Comparison of ENCODE assay signal across 9 mouse cellular contexts in the genomic region with DNA sequence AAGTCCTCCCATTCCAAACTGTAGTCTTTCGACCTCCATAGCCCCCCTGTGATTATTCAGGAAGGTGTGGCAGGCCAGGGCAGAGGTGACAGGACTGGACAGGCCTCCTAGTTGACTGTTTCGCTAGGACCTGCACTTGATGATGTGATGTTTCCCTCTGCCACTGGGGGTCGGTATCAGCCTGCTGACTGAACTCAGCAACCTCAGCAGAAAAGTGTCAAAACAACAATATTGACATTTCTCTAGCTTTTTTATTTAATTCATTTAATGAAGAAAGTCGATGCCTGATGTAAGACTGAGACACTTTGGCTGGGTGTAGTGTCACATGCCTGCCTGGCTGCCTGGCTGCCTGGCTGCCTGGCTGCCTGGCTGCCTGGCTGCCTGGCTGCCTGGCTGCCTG. TPM values are rescaled to one million over a fixed set of nuclear protein-coding genes. Genes with fewer than 3 reads are reported as not detected.
DNase-seq lines count a peak whose midpoint lies in the region; ATAC-seq and TF ChIP-seq lines count a peak whose summit lies in the region.
"Had no signal": no experiment of that assay in that cellular context is flagged by ENCODE, and none has a peak within 500 bp of the region (broad histone marks: within the 10 kb centered on the region; RNA-seq: fewer than 3 reads in every experiment).

No protein-coding gene starts in this region.

- no peak overlapping the region for H3K27ac ChIP-seq in gastrocnemius, adult 2 months
- H3K27ac ChIP-seq in hindbrain, embryonic 12.5 days = no peak overlapping the region

- no peak overlapping the region for H3K9ac ChIP-seq in hindbrain, embryonic 12.5 days

- no peaks in the 10 kb centered on the region for H3K4me1 ChIP-seq in hindbrain, embryonic 12.5 days

- H3K36me3 ChIP-seq in hindbrain, embryonic 12.5 days = no peaks in the 10 kb centered on the region
- H3K36me3 ChIP-seq: G1E had no signal

- H3K27me3 ChIP-seq in hindbrain, embryonic 12.5 days = no peaks in the 10 kb centered on the region

- no peak for DNase-seq in gastrocnemius, adult 2 months
- no peak for DNase-seq in gastrocnemius, postnatal 36 days
- peak; percentile 43 for DNase-seq in A20 (ENCODE audit: low read depth, low spot score)
- peak; percentile 8 for DNase-seq in cerebellum, adult 9-11 months
- peak; percentile 43 to 48 for DNase-seq in left cerebral cortex, postnatal 36 days (ENCODE audit: low spot score in 2 of 2)
- DNase-seq in retina, postnatal 7 days (ENCODE audit: low read depth, low spot score) = peak; percentile 29
- DNase-seq in thymus, postnatal 14 days = no peak

- intact Hi-C loops in gastrocnemius, adult 2 months (cut with DNase I) = no loop called here
- intact Hi-C loops in gastrocnemius, postnatal 36 days (cut with DNase I) = no loop called here
- intact Hi-C loops in left cerebral cortex, postnatal 36 days (cut with DNase I) = loop anchor here (5.0 kb wide), 1 partner anchor 567 kb away; no protein-coding TSS in a partner anchor

- TF ChIP-seq CTCF in gastrocnemius, adult 2 months (IDR thresholded peaks at IDR 0.05) = peak; percentile 61

- ATAC-seq in hindbrain, embryonic 12.5 days (ENCODE audit: low FRiP score) = peak; percentile 54; the same call in 1 of the 2 replicates

- WGBS in hindbrain, embryonic 12.5 days = 20% methylated on average over 4 of the region's 4 CpGs

- H3K4me3 ChIP-seq in gastrocnemius, adult 2 months = no peak overlapping the region
- no peak overlapping the region for H3K4me3 ChIP-seq in hindbrain, embryonic 12.5 days

- no peaks in the 10 kb centered on the region for H3K9me3 ChIP-seq in hindbrain, embryonic 12.5 days (replicated peaks)
- H3K9me3 ChIP-seq: G1E had no signal

- no peak overlapping the region for H3K4me2 ChIP-seq in hindbrain, embryonic 12.5 days (replicated peaks)

RNA-seq across cellular contexts. Expression of a gene that starts 22.2 kb away (rescaled TPM):
- 1 to 10 TPM; 7.9 to 8.1 TPM for total RNA-seq in gastrocnemius, adult 2 months (2021)
- total RNA-seq in gastrocnemius, postnatal 36 days (2021) = 1 to 10 TPM; 7.7 to 8.6 TPM
- polyA plus RNA-seq in hindbrain, embryonic 12.5 days (2016; fragmentation: Nextera tagmentation; extraction: Ambion mirVana) = 20.3 and 24.7 TPM in 2 replicates
- total RNA-seq in left cerebral cortex, postnatal 36 days (2021) = 10 to 100 TPM; 12.8 to 16.6 TPM

RNA-seq across cellular contexts. Expression of a gene that starts 54.5 kb away (rescaled TPM):
- 1 to 10 TPM; 3.4 to 4.0 TPM for total RNA-seq in gastrocnemius, adult 2 months (2021)
- total RNA-seq in gastrocnemius, postnatal 36 days (2021) = 1 to 10 TPM; 2.7 to 3.3 TPM
- polyA plus RNA-seq in hindbrain, embryonic 12.5 days (2016; fragmentation: Nextera tagmentation; extraction: Ambion mirVana) = 5.5 and 8.1 TPM in 2 replicates
- total RNA-seq in left cerebral cortex, postnatal 36 days (2021) = 10 to 100 TPM; 17.8 to 19.9 TPM
- polyA plus RNA-seq: G1E had no signal

Comparison
In these comparisons a context has a peak if more than half of its experiments do, and no peak if none do; other contexts are left out.
1. DNase-seq: peak in A20 (single experiment), cerebellum, adult 9-11 months (single experiment), left cerebral cortex, postnatal 36 days (2 of 2) and retina, postnatal 7 days (single experiment); none in gastrocnemius, adult 2 months (single experiment), gastrocnemius, postnatal 36 days (0 of 2) and thymus, postnatal 14 days (single experiment).